Mouse (Mus musculus): ENCODE results near the gene Ak2. TPM values are rescaled to one million over a fixed set of nuclear protein-coding genes. Genes with fewer than 3 reads are reported as not detected.

Ak2 gene
- polyA plus RNA-seq, 1 experiment from 2014 or later: 93.6 TPM

GRCm38 (mm10) chr4:129050901-129051417, 59.2 kb downstream of the Ak2 start:
- Histone ChIP-seq H3K27me3 (replicated peaks; ENCODE audit: control insufficient read depth, insufficient read depth, low read length) (no peaks in the 10 kb centered on the region), H3K36me3 (ENCODE audit: control insufficient read depth, insufficient read depth, low read length) (no peaks in the 10 kb centered on the region), H3K27ac (ENCODE audit: low read depth, low read length) (no peak overlapping the region), H3K4me1 (ENCODE audit: control insufficient read depth, insufficient read depth, low read length) (peaks cover 6% of the 10 kb centered on the region), H3K4me3 (ENCODE audit: low read depth, low read length) (no peak overlapping the region), H3K4me2 (ENCODE audit: low read length) (no peak overlapping the region), H3K9ac (ENCODE audit: low read length) (no peak overlapping the region), H3K9me3 (replicated peaks; ENCODE audit: control insufficient read depth, low read length) (no peaks in the 10 kb centered on the region)
- no peak for ATAC-seq
- 80% methylated on average over 6 of the region's 6 CpGs for WGBS
- DNase-seq (ENCODE audit: low spot score): no peak

GRCm38 (mm10) chr4:129051461-129052183, 59.9 kb downstream of the Ak2 start:
- Histone ChIP-seq H3K27me3 (replicated peaks; ENCODE audit: control insufficient read depth, insufficient read depth, low read length) (no peaks in the 10 kb centered on the region), H3K27ac (ENCODE audit: low read depth, low read length) (no peak overlapping the region), H3K9me3 (replicated peaks; ENCODE audit: control insufficient read depth, low read length) (no peaks in the 10 kb centered on the region), H3K36me3 (ENCODE audit: control insufficient read depth, insufficient read depth, low read length) (no peaks in the 10 kb centered on the region), H3K4me3 (ENCODE audit: low read depth, low read length) (no peak overlapping the region), H3K9ac (ENCODE audit: low read length) (no peak overlapping the region), H3K4me2 (ENCODE audit: low read length) (no peak overlapping the region), H3K4me1 (ENCODE audit: control insufficient read depth, insufficient read depth, low read length) (peaks cover 6% of the 10 kb centered on the region)
- 25% methylated on average over 11 of the region's 11 CpGs for WGBS
- DNase-seq (ENCODE audit: low spot score): no peak
- no peak for ATAC-seq

- no peaks in the 10 kb centered on the region for H3K36me3 ChIP-seq (ENCODE audit: control insufficient read depth, insufficient read depth, low read length)
- H3K27me3 ChIP-seq (replicated peaks; ENCODE audit: control insufficient read depth, insufficient read depth, low read length): no peaks in the 10 kb centered on the region
- ATAC-seq (no peak), DNase-seq (ENCODE audit: low spot score) (no peak)
- H3K27ac ChIP-seq (ENCODE audit: low read depth, low read length): no peak overlapping the region
- 86% methylated on average over 12 of the region's 12 CpGs for whole genome bisulfite sequencing
- peaks cover 7% of the 10 kb centered on the region for H3K4me1 ChIP-seq (ENCODE audit: control insufficient read depth, insufficient read depth, low read length)
- H3K4me3 ChIP-seq (ENCODE audit: low read depth, low read length): no peak overlapping the region
- H3K9ac ChIP-seq (ENCODE audit: low read length): no peak overlapping the region
- no peaks in the 10 kb centered on the region for H3K9me3 ChIP-seq (replicated peaks; ENCODE audit: control insufficient read depth, low read length)
- H3K4me2 ChIP-seq (ENCODE audit: low read length): no peak overlapping the region
Measured at GRCm38 (mm10) chr4:129054757-129055156, 63.0 kb downstream of the Ak2 start.

- Histone ChIP-seq H3K4me2 (ENCODE audit: low read length) (no peak overlapping the region), H3K36me3 (ENCODE audit: control insufficient read depth, insufficient read depth, low read length) (no peaks in the 10 kb centered on the region), H3K9me3 (replicated peaks; ENCODE audit: control insufficient read depth, low read length) (no peaks in the 10 kb centered on the region), H3K27ac (ENCODE audit: low read depth, low read length) (no peak overlapping the region), H3K9ac (ENCODE audit: low read length) (no peak overlapping the region), H3K4me1 (ENCODE audit: control insufficient read depth, insufficient read depth, low read length) (peaks cover 6% of the 10 kb centered on the region), H3K27me3 (replicated peaks; ENCODE audit: control insufficient read depth, insufficient read depth, low read length) (no peaks in the 10 kb centered on the region), H3K4me3 (ENCODE audit: low read depth, low read length) (no peak overlapping the region)
- ATAC-seq: no peak
- no peak for DNase-seq (ENCODE audit: low spot score)
- WGBS: 89% methylated on average over 5 of the region's 5 CpGs
Measured at GRCm38 (mm10) chr4:129055562-129055961, 63.8 kb downstream of the Ak2 start.

- H3K36me3 ChIP-seq (ENCODE audit: control insufficient read depth, insufficient read depth, low read length): no peaks in the 10 kb centered on the region
- H3K4me3 ChIP-seq (ENCODE audit: low read depth, low read length): peak overlapping the region; percentile 91
- peak overlapping the region; percentile 91 for H3K27ac ChIP-seq (ENCODE audit: low read depth, low read length)
- no peaks in the 10 kb centered on the region for H3K27me3 ChIP-seq (replicated peaks; ENCODE audit: control insufficient read depth, insufficient read depth, low read length)
- H3K4me2 ChIP-seq (ENCODE audit: low read length): peak overlapping the region; percentile 100
- peak overlapping the region; percentile 94 for H3K9ac ChIP-seq (ENCODE audit: low read length)
- ATAC-seq (peak; percentile 97), DNase-seq (ENCODE audit: low spot score) (peak; percentile 98)
- H3K4me1 ChIP-seq (ENCODE audit: control insufficient read depth, insufficient read depth, low read length): peaks cover 6% of the 10 kb centered on the region
- WGBS: 5% methylated on average over 38 of the region's 44 CpGs
- no peaks in the 10 kb centered on the region for H3K9me3 ChIP-seq (replicated peaks; ENCODE audit: control insufficient read depth, low read length)
Measured at GRCm38 (mm10) chr4:129057533-129058206, 65.9 kb downstream of the Ak2 start.

- WGBS: under 1% methylated on average over 59 of the region's 107 CpGs
- Histone ChIP-seq H3K9me3 (replicated peaks; ENCODE audit: control insufficient read depth, low read length) (no peaks in the 10 kb centered on the region), H3K4me1 (ENCODE audit: control insufficient read depth, insufficient read depth, low read length) (peaks cover 6% of the 10 kb centered on the region), H3K27me3 (replicated peaks; ENCODE audit: control insufficient read depth, insufficient read depth, low read length) (no peaks in the 10 kb centered on the region), H3K4me2 (ENCODE audit: low read length) (peak within 1 kb of the TSS; percentile 100), H3K9ac (ENCODE audit: low read length) (peak within 1 kb of the TSS; percentile 94), H3K36me3 (ENCODE audit: control insufficient read depth, insufficient read depth, low read length) (no peaks in the 10 kb centered on the region), H3K4me3 (ENCODE audit: low read depth, low read length) (peak within 1 kb of the TSS; percentile 91), H3K27ac (ENCODE audit: low read depth, low read length) (peak within 1 kb of the TSS; percentile 91)
- DNase-seq (ENCODE audit: low spot score) (peak; percentile 42), ATAC-seq (peak; percentile 67)
Measured at GRCm38 (mm10) chr4:129058207-129059092, 66.7 kb downstream of the Ak2 start, which contains the start of gene Rnf19b. TSS of gene Rnf19b (plus strand) at chr4:129058271.

- Histone ChIP-seq H3K9me3 (replicated peaks; ENCODE audit: control insufficient read depth, low read length) (no peaks in the 10 kb centered on the region), H3K36me3 (ENCODE audit: control insufficient read depth, insufficient read depth, low read length) (no peaks in the 10 kb centered on the region), H3K4me3 (ENCODE audit: low read depth, low read length) (peak overlapping the region; percentile 91), H3K9ac (ENCODE audit: low read length) (peak overlapping the region; percentile 94), H3K4me1 (ENCODE audit: control insufficient read depth, insufficient read depth, low read length) (peaks cover 6% of the 10 kb centered on the region), H3K27ac (ENCODE audit: low read depth, low read length) (no peak overlapping the region), H3K4me2 (ENCODE audit: low read length) (peak overlapping the region; percentile 100), H3K27me3 (replicated peaks; ENCODE audit: control insufficient read depth, insufficient read depth, low read length) (no peaks in the 10 kb centered on the region)
- DNase-seq (ENCODE audit: low spot score): peak; percentile 49
- WGBS: 3% methylated on average over 13 of the region's 13 CpGs
- no peak for ATAC-seq
Measured at GRCm38 (mm10) chr4:129059125-129059551, 67.4 kb downstream of the Ak2 start.

GRCm38 (mm10) chr4:129059922-129060321, 68.2 kb downstream of the Ak2 start:
- H3K4me1 ChIP-seq (ENCODE audit: control insufficient read depth, insufficient read depth, low read length): peaks cover 6% of the 10 kb centered on the region
- H3K36me3 ChIP-seq (ENCODE audit: control insufficient read depth, insufficient read depth, low read length): no peaks in the 10 kb centered on the region
- H3K4me3 ChIP-seq (ENCODE audit: low read depth, low read length): peak overlapping the region; percentile 91
- ATAC-seq (no peak), DNase-seq (ENCODE audit: low spot score) (no peak)
- H3K27ac ChIP-seq (ENCODE audit: low read depth, low read length): no peak overlapping the region
- peak overlapping the region; percentile 100 for H3K4me2 ChIP-seq (ENCODE audit: low read length)
- WGBS: 56% methylated on average over 4 of the region's 4 CpGs
- H3K27me3 ChIP-seq (replicated peaks; ENCODE audit: control insufficient read depth, insufficient read depth, low read length): no peaks in the 10 kb centered on the region
- H3K9ac ChIP-seq (ENCODE audit: low read length): peak overlapping the region; percentile 94
- H3K9me3 ChIP-seq (replicated peaks; ENCODE audit: control insufficient read depth, low read length): no peaks in the 10 kb centered on the region
